Mouse (Mus musculus) cerebellum, adult 9-11 months (tissue): ENCODE measurements around the gene Mettl8.

Experiments used
- DNase-seq: peaks from one replicate; pipeline ENCODE4 v3.0.0; 2022

The Mettl8 gene

DNA sequence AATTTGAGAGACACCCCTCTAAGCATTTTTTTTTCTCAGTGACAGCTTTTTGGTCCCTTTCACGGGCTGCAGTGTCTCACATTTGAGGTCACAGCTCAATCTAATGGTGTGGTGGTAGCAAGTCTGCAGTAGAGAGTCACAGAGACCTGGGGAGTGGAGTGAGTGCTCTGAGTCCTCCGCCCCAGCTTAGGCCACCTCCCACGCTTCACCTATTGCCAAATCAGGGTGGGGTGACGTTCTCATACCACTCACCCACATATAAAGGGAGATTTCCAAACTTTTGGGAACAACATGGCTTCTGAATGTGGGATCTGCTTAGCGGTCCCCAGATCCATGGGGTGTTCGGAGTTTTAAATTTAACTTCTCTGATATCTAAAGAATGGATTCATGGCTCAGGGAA, 132.6 kb downstream of the Mettl8 start:
- DNase-seq = no peak

DNA sequence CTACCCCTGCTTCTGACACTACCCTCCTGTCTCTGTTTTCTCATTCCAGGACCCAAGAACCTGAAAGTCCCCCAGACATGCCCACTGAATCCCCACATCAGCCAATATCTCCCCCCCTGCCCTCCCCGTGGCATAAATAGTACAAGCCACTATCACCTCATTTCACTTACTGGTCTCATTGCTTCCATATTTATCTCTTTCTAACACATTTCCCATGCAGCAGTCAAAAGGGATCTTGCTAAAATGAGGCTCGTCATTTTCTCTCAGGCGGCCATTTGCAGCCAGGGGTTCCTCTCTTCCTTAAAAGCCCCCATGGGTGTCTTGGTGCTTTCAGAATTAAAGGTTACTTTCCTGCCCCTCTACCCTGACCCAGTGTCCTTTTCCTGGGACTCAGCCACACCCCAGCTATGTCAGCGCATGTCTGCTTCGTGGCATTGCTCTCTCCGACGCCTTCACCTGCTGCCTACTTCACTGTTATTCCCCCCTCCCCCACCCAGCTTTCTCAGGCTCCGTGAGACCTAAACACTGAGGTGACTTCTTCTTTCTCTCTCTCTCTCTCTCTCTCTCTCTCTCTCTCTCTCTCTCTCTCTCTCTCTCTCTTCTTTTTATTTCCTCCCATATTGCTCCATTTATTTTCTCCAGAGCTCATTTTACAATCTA, 134.3 kb downstream of the Mettl8 start:
- DNase-seq = no peak

DNA sequence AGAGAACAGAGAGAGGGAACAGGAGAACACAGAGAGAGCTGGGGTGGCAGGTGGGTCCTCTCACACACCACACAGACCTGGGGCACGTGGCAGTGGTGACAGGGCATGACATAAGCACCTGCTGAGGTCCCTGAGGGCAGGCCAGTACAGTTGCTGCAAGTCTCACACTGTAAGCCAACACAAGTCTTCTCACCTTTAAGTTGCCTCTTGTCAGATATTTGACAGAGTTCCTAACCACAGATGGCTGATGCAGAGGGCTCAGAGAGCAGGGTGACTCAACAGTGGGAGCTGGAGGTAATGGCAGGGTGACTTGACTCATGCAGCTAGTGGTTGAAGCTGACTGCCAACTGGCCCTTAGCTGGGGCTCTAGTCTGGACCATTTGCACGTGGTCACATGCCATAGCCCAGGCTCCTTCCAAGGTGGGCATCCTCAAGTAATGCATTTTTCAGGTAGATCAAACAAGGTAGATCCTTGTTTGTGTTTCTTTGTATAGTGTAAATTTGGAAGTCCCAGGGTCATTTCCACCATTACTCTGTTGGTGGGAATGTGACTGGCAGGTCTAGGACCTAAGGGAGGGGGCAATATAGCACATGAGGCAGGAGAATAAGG, 135.4 kb downstream of the Mettl8 start:
- no peak for DNase-seq

DNA sequence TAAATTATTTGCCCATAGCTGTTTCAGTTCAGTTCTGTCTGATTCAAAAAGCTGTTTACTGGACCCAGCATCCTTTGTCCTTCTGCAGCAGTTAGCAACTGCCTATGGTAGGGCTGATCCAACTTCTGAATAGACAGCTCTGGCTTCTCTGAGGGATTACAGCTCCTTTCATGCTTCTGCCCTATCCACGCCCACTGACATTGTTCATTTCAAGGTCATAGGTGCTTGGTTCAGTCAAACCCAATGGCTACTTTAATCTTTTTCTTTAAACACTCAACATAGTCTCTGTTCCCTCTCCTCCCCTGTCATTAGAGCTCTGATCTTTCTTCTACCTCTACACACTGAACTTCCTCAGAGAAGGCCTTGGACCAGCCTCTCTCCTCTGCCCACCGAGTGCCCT, 136.9 kb downstream of the Mettl8 start:
- DNase-seq = no peak
